Mouse (Mus musculus): ENCODE results near the gene Larp4b. TPM values are rescaled to one million over a fixed set of nuclear protein-coding genes. Genes with fewer than 3 reads are reported as not detected.

Gene Larp4b
- polyA plus RNA-seq, 1 experiment, result 39.2 TPM

DNA sequence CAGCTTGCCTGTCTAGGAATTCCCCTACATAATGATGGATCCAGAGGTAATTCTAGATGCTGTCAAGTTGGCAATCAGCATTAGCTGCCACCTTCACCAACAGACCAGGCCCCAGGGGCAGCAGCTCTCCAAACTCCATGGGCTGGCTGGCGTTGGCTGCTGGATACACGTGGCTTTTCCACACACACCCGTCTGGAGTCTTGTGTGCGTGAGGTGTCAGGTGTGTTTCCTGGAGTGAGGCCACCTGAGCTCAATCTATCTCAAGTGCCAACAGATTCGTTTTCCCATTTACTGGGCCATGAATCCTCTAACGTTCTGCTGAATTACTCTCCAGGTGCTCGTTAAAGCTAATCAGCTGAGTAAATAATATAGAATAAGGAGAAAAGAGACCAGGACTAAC, 93.5 kb downstream of the Larp4b start:
- H3K27ac ChIP-seq (ENCODE audit: control insufficient read depth, insufficient read depth, low read depth, low read length, poor library complexity), result no peak overlapping the region
- H3K4me3 ChIP-seq (replicated peaks; ENCODE audit: control insufficient read depth, low read depth, low read length), result no peak overlapping the region
- H3K4me1 ChIP-seq (ENCODE audit: control insufficient read depth, insufficient read depth, low read length), result no peaks in the 10 kb centered on the region
- no peak for TF ChIP-seq CTCF (IDR thresholded peaks at IDR 0.05; ENCODE audit: control insufficient read depth, insufficient read depth, low read length)
- no peak for TF ChIP-seq POLR2A (IDR thresholded peaks at IDR 0.05; ENCODE audit: borderline replicate concordance, control insufficient read depth, low read depth, low read length)
- WGBS, result 86% methylated on average over 7 of the region's 7 CpGs

DNA sequence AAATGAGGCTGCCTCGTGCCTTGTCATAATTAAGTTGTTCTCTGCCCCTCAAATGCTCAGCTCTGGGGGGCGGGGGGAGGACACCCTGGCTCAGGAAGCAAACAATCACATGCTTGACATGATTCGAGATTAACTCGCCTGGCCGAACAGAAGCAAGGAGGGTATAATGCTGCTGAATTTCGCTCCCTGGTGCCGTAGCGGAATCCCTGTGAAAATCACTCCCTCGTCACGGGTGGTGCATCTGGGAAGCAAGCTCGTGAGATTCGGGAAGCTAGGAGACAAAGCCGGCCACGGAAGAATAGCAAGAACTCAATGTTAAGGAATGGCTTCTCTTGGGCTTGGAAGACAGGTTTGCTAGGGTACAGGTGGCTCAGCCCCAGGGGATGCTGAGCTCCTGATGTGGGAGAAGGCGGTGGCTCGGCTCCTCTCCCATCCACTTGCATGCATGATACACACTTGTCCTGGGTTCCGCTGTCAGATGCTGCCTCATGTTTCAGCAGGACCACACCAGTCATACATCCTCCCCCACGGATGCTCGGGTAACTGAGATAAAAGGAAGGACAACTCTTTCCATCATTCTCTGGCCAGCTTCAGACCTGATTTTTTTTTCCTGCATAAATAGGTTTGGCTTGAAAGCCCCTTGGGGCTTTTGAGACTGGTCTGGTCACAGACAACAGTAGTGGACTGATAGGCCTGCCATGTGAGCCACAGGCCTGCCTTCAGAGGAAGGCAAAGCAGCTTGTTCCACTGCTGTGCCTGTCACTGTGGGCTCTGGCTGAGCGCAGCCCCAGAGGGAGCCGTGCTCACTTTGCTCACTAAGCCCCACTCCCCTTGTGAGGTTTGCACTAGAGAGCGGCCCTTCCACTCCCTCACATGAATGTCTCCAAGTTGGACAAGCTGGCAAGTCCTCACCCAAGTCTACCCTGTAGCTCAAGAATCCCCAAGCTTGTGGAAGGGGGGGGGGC, 94.2 kb downstream of the Larp4b start:
- WGBS, result 83% methylated on average over 22 of the region's 22 CpGs
- no peak for TF ChIP-seq CTCF (IDR thresholded peaks at IDR 0.05; ENCODE audit: control insufficient read depth, insufficient read depth, low read length)
- no peak for TF ChIP-seq POLR2A (IDR thresholded peaks at IDR 0.05; ENCODE audit: borderline replicate concordance, control insufficient read depth, low read depth, low read length)
- Histone ChIP-seq H3K27ac (ENCODE audit: control insufficient read depth, insufficient read depth, low read depth, low read length, poor library complexity) (no peak overlapping the region), H3K4me3 (replicated peaks; ENCODE audit: control insufficient read depth, low read depth, low read length) (no peak overlapping the region), H3K4me1 (ENCODE audit: control insufficient read depth, insufficient read depth, low read length) (no peaks in the 10 kb centered on the region)

DNA sequence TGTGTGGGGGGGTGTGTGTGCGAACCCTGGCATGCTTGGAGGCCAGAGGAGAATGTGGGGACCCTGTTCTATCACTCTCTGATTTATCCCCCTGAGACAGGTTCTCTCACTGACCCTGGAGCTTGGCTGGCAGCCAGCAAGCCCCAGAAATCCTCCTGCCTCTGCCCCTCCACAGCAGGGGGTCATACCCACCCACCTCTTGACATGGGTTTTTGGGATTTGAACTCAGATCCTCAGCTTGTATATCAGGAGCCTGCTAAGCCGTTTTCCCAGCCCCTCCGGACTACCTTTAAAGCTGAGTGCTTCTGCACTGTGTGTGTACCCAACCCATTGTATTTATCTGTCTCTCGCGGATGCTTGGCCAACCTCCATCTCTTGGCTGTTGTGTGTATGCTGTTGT, 95.8 kb downstream of the Larp4b start:
- no peak for TF ChIP-seq POLR2A (IDR thresholded peaks at IDR 0.05; ENCODE audit: borderline replicate concordance, control insufficient read depth, low read depth, low read length)
- no peak for TF ChIP-seq CTCF (IDR thresholded peaks at IDR 0.05; ENCODE audit: control insufficient read depth, insufficient read depth, low read length)
- 75% methylated on average over 5 of the region's 5 CpGs for WGBS
- Histone ChIP-seq H3K27ac (ENCODE audit: control insufficient read depth, insufficient read depth, low read depth, low read length, poor library complexity) (no peak overlapping the region), H3K4me1 (ENCODE audit: control insufficient read depth, insufficient read depth, low read length) (no peaks in the 10 kb centered on the region), H3K4me3 (replicated peaks; ENCODE audit: control insufficient read depth, low read depth, low read length) (no peak overlapping the region)

DNA sequence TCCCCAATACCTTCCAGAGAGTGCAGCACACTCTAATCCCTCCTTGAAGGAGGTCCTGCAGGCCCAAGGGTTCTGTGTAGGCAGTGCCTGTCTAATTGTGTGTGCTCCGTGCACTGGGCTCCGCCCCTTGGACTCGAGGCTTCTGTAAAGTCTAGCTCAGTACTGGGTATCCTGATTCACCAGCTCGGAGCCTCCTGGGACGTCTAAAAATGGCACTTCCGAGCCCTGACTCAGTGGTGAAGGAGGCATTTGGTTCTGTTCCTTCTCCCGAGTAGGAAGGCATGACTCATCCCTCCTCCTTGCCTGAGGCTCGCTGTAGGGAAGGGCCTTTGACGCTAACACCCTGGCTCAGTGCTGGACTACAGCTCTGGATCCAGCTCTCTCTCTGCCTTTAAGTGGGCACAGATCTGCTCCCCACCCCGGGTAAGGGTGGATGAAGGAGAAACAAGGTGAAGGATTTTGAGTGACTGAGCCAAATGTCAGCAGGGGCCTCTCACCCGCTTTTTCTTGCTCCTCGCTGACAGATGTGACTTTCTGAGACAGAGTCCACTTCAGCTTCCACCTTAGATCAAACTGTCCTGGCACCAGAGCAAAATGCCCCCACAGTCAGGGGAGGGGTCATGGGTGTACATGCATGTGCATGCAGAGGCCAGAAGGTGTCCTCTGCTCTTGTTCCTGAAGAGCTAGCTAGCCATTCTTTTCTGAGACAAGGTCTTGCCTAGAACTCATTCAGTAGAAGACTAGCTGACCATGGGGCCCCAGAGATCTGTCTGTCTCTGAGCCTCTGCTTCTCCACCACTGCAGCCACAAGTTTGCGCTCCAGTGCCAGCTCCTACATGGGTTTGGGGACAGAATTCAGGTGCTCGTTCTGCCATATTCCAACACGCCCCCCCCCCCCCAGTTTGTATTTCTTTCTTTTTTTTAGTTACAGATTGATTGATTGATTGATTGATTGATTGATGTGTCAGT, 97.8 kb downstream of the Larp4b start:
- TF ChIP-seq POLR2A (IDR thresholded peaks at IDR 0.05; ENCODE audit: borderline replicate concordance, control insufficient read depth, low read depth, low read length) (no peak), CTCF (IDR thresholded peaks at IDR 0.05; ENCODE audit: control insufficient read depth, insufficient read depth, low read length) (no peak)
- Histone ChIP-seq H3K4me3 (replicated peaks; ENCODE audit: control insufficient read depth, low read depth, low read length) (no peak overlapping the region), H3K27ac (ENCODE audit: control insufficient read depth, insufficient read depth, low read depth, low read length, poor library complexity) (no peak overlapping the region), H3K4me1 (ENCODE audit: control insufficient read depth, insufficient read depth, low read length) (no peaks in the 10 kb centered on the region)
- WGBS, result 36% methylated on average over 15 of the region's 15 CpGs

DNA sequence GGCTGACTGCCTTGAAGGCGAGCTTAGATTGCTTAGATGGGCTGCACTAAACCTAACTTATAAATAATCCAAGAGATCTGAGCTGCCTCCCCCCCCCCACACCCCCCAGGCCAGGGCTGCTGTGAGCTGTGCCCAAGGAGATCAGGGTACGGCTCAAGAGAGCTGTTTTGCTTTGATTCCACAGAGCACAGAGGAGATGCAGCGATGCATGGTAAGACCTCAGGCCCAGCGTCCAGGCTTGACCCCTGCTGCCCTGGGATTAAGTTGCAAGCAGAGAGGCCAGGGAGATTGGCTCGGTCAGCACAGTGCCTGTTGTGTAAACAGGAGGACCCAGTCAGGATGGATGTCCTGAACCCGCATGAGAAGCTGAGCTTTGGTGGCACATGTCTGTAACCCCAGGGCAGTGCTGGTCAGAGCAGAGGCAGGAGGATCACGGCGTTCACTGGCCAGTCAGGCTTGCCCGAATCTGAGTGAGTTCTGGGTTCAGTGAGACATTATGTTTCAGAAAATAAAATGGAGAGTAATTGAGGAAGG, 99.2 kb downstream of the Larp4b start:
- TF ChIP-seq POLR2A (IDR thresholded peaks at IDR 0.05; ENCODE audit: borderline replicate concordance, control insufficient read depth, low read depth, low read length), result no peak
- TF ChIP-seq CTCF (IDR thresholded peaks at IDR 0.05; ENCODE audit: control insufficient read depth, insufficient read depth, low read length), result no peak
- Histone ChIP-seq H3K27ac (ENCODE audit: control insufficient read depth, insufficient read depth, low read depth, low read length, poor library complexity) (no peak overlapping the region), H3K4me3 (replicated peaks; ENCODE audit: control insufficient read depth, low read depth, low read length) (no peak overlapping the region), H3K4me1 (ENCODE audit: control insufficient read depth, insufficient read depth, low read length) (no peaks in the 10 kb centered on the region)
- WGBS, result 87% methylated on average over 9 of the region's 9 CpGs

DNA sequence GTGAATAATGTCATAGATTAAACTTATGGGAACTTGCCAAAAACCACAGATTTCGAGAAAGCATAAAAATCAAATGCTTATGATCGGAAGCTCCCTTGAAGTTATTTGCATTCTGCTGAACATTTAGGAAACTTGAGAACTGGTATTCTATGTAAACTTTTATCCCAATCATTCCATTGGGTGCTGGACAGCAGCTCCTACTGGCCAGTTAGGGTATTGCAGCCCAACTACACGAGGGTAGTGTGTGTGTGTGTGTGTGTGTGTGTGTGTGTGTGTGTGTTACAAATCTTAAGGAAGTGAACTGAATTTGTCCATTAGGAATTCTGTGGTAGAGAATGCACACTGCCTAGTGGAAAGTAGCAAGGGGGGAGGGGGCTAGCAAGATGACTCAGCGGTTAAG, 101.0 kb downstream of the Larp4b start:
- H3K4me1 ChIP-seq (ENCODE audit: control insufficient read depth, insufficient read depth, low read length), result no peaks in the 10 kb centered on the region; the same call in 1 of the 2 replicates
- H3K27ac ChIP-seq (ENCODE audit: control insufficient read depth, insufficient read depth, low read depth, low read length, poor library complexity), result no peak overlapping the region
- TF ChIP-seq CTCF (IDR thresholded peaks at IDR 0.05; ENCODE audit: control insufficient read depth, insufficient read depth, low read length) (peak; percentile 57), POLR2A (IDR thresholded peaks at IDR 0.05; ENCODE audit: borderline replicate concordance, control insufficient read depth, low read depth, low read length) (no peak)
- WGBS, result 74% methylated on average over 4 of the region's 4 CpGs
- no peak overlapping the region for H3K4me3 ChIP-seq (replicated peaks; ENCODE audit: control insufficient read depth, low read depth, low read length)

DNA sequence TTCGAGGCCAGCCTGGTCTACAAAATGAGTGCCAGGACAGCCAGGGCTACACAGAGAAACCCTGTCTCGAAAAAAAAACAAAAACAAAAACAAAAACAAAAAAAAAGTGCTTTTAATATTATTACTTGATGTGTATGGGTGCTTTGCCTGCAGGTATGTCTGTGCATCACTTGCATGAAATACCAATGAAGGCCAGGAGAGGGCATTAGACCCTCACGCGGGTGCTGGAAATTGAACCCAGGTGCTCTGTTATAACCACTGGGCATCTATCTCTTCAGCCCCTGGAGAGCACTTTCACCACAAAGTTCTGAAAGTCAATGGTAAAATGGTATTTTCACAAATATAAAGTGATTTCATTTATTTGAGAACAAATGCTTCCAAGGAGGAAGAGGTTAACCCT, 101.9 kb downstream of the Larp4b start:
- no peaks in the 10 kb centered on the region; the same call in 1 of the 2 replicates for H3K4me1 ChIP-seq (ENCODE audit: control insufficient read depth, insufficient read depth, low read length)
- WGBS, result 55% methylated on average over 4 of the region's 4 CpGs
- no peak overlapping the region for H3K4me3 ChIP-seq (replicated peaks; ENCODE audit: control insufficient read depth, low read depth, low read length)
- no peak overlapping the region for H3K27ac ChIP-seq (ENCODE audit: control insufficient read depth, insufficient read depth, low read depth, low read length, poor library complexity)
- 0 out of 2 replicates have a peak, but pooled peaks have one; percentile 7 for TF ChIP-seq CTCF (IDR thresholded peaks at IDR 0.05; ENCODE audit: control insufficient read depth, insufficient read depth, low read length)
- no peak for TF ChIP-seq POLR2A (IDR thresholded peaks at IDR 0.05; ENCODE audit: borderline replicate concordance, control insufficient read depth, low read depth, low read length)
